ENCODE assay signal across 31 mouse cellular contexts in genomic region chr6:51540525-51540924, GRCm38 (mm10). TPM values are rescaled to one million over a fixed set of nuclear protein-coding genes. Genes with fewer than 3 reads are reported as not detected.
DNase-seq lines count a peak whose midpoint lies in the region; ATAC-seq lines count a peak whose summit lies in the region.
"Had no signal": no experiment of that assay in that cellular context is flagged by ENCODE, and none has a peak within 500 bp of the region (broad histone marks: within the 10 kb centered on the region; RNA-seq: fewer than 3 reads in every experiment).

No protein-coding gene starts in this region.

- DNase-seq in liver = no peak
- DNase-seq in heart, adult 9 months (ENCODE audit: low spot score in 2 of 2) = no peak
- no peak for DNase-seq in thymus, postnatal 14 days
- DNase-seq: adrenal gland, postnatal 25 days; cerebellum, adult 2 months; cerebellum, postnatal 25 days; gastrocnemius, postnatal 10 days; kidney, adult 2 months; kidney, postnatal 10 days; layer of hippocampus, adult 9-11 months; lung, postnatal 4 days; right cerebral cortex, adult 18-20 months; right cerebral cortex, postnatal 4 days; thymus, adult 18-20 months; thymus, postnatal 36 days had no signal

- peak; percentile 35 for ATAC-seq in liver, embryonic 15.5 days (ENCODE audit: insufficient read depth)
- peak; percentile 19 for ATAC-seq in CD4-positive, CD25-positive, alpha-beta regulatory T cell, adult 4 months
- ATAC-seq in inflammation-experienced regulatory T-cells, adult 6 months = peak; percentile 10
- ATAC-seq in megakaryocyte-erythroid progenitor cell, adult 5-6 weeks (replicated peaks; ENCODE audit: low FRiP score, low TSS enrichment, poor library complexity, severe bottlenecking) = 0 out of 2 replicates have a peak, but pooled peaks have one; percentile 21
- ATAC-seq: forebrain, embryonic 13.5 days; midbrain, embryonic 16.5 days had no signal

- WGBS in liver, embryonic 15.5 days (ENCODE audit: insufficient replicate concordance) = 53% methylated on average over 6 of the region's 6 CpGs

- H3K4me1 ChIP-seq in liver, embryonic 15.5 days (replicated peaks) = peaks cover 21% of the 10 kb centered on the region

- H3K9ac ChIP-seq in liver, embryonic 15.5 days = no peak overlapping the region
- H3K9ac ChIP-seq: forebrain, embryonic 13.5 days; heart, embryonic 15.5 days; hindbrain, embryonic 12.5 days; limb, embryonic 15.5 days; lung, embryonic 15.5 days; neural tube, embryonic 12.5 days had no signal

- no peaks in the 10 kb centered on the region for H3K27me3 ChIP-seq in liver, embryonic 15.5 days
- H3K27me3 ChIP-seq: forebrain, embryonic 13.5 days; heart, embryonic 15.5 days; hindbrain, embryonic 12.5 days; limb, embryonic 15.5 days; lung, embryonic 15.5 days; neural tube, embryonic 12.5 days had no signal

- no peaks in the 10 kb centered on the region for H3K9me3 ChIP-seq in liver, embryonic 15.5 days (replicated peaks)
- H3K9me3 ChIP-seq: forebrain, embryonic 13.5 days; heart, embryonic 10.5 days; heart, embryonic 15.5 days; hindbrain, embryonic 12.5 days; limb, embryonic 10.5 days; limb, embryonic 15.5 days; lung, embryonic 15.5 days; neural tube, embryonic 12.5 days had no signal

- H3K4me2 ChIP-seq in liver, embryonic 15.5 days = no peak overlapping the region
- H3K4me2 ChIP-seq: forebrain, embryonic 13.5 days; heart, embryonic 15.5 days; hindbrain, embryonic 12.5 days; limb, embryonic 15.5 days; lung, embryonic 15.5 days; neural tube, embryonic 12.5 days had no signal

- H3K4me3 ChIP-seq in liver, embryonic 15.5 days (replicated peaks) = no peak overlapping the region
- H3K4me3 ChIP-seq: forebrain, embryonic 13.5 days; heart, embryonic 10.5 days; heart, embryonic 15.5 days; hindbrain, embryonic 12.5 days; limb, embryonic 10.5 days; limb, embryonic 15.5 days; lung, embryonic 15.5 days; midbrain, embryonic 10.5 days; myocyte; neural tube, embryonic 12.5 days had no signal

- H3K36me3 ChIP-seq in liver, embryonic 15.5 days (replicated peaks) = no peaks in the 10 kb centered on the region
- H3K36me3 ChIP-seq: heart, embryonic 15.5 days; limb, embryonic 15.5 days; lung, embryonic 15.5 days; neural tube, embryonic 12.5 days had no signal

- H3K27ac ChIP-seq in liver, embryonic 15.5 days (replicated peaks) = peak overlapping the region; percentile 65
- H3K27ac ChIP-seq: forebrain, embryonic 13.5 days; heart, embryonic 10.5 days; heart, embryonic 15.5 days; hindbrain, embryonic 12.5 days; limb, embryonic 10.5 days; limb, embryonic 15.5 days; lung, embryonic 15.5 days; midbrain, embryonic 10.5 days; neural tube, embryonic 12.5 days; stomach, postnatal 0 days had no signal

RNA-seq across cellular contexts. Expression of gene Snx10, which starts 16.8 kb away (rescaled TPM):
- 7.7 and 8.0 TPM in 2 replicates for polyA plus RNA-seq in liver, embryonic 15.5 days (2015; fragmentation: Nextera tagmentation; extraction: Ambion mirVana)
- 10 to 100 TPM; 27.6 to 32.1 TPM for polyA plus RNA-seq in CD4-positive, CD25-positive, alpha-beta regulatory T cell, adult 4 months (2017; shearing (Covaris generic))
- polyA plus RNA-seq in inflammation-experienced regulatory T-cells, adult 6 months (2017; shearing (Covaris generic)) = 10 to 100 TPM; 26.4 to 55.3 (median 36.4) TPM
- total RNA-seq in megakaryocyte-erythroid progenitor cell, adult 5-6 weeks (2014; fragmentation: Nextera tagmentation) = 17.0 and 36.2 TPM in 2 replicates
- 16.2 and 55.9 TPM in 2 replicates for total RNA-seq in megakaryocyte-erythroid progenitor cell, adult 5-6 weeks (2017)
